Mouse (Mus musculus) embryonic stem cell, embryonic (primary cell): ENCODE measurements around the gene Taf3.

ENCODE experiments used
- CTCF ChIA-PET, 4 experiments: fragments of 300-600 bp in 2 of 4; fragments of 350-600 bp in 2 of 4; sonication (Branson Sonifier 250); formaldehyde crosslinking; loops; one replicate each; lab custom pipeline; 2022; ENCODE audit warnings: inconsistent platforms in 2 of 4; lab: Charles Lee
- POLR2A ChIA-PET, 4 experiments: fragments of 300-600 bp in 2 of 4; fragments of 350-600 bp in 2 of 4; sonication (Branson Sonifier 250); formaldehyde crosslinking; loops; one replicate each; lab custom pipeline; 2022; ENCODE audit warnings: antibody characterized with exemption in 4 of 4, inconsistent platforms in 1 of 4; lab: Charles Lee

The Taf3 gene

DNA sequence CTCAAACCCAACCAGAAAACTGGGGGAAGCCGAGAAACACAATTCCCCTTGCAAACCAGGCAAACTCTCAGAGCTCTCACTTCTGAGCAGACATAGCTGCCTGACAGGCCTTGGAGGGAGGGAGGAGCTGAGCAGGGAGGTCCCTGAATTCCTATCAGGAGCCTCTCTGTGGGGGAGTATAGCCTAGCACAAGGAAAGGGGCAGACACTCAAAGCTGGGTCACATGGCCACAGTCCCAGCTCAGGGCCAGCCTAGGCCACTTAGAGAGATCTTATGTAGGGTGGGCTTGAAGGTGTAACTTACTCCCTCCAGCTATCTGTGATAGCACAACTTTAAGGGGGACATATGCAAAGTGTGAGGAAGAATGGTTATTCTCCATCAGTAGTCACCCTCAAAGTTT, 112.4 kb downstream of the Taf3 start:
- ChIA-PET POLR2A (interaction anchor here in 3 of 4 experiments (0.8 to 3.1 kb wide), 13 partner anchors 9 to 144 kb away, joined by 3 to 11 read pairs (median 4); partner anchors contain the start of genes Atp5c1 (in 1 of the 3), Kin (in 1 of the 3) and Taf3 (in 1 of the 3)), CTCF (interaction anchor here in 1 of 4 experiments (0.9 kb wide), 1 partner anchor 57 kb away, joined by 4 read pairs; no protein-coding TSS in a partner anchor)

DNA sequence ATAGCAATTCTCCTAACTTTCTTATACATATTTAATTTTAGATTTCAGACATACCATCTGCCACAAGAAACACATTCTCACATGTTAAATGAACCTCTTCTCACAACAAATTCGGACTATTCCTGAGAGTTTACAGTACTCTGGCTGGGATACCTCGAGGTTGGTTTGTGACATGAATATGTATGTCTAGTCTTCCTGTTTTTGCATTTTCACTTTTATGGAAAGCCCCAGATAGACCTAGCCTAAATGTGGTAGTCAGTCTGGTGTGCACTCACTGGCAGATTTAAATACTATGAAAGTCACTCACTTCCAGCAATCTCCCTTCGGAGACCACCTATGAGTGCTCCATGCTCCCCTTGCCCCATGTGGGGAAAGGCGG, 121.5 kb downstream of the Taf3 start:
- CTCF ChIA-PET = interaction anchor here in 1 of 4 experiments (0.5 to 0.6 kb wide), 2 partner anchors 28 to 83 kb away, joined by 4 to 7 read pairs; no protein-coding TSS in a partner anchor
- POLR2A ChIA-PET = interaction anchor here in 1 of 4 experiments (1.0 kb wide), 1 partner anchor 11 kb away, joined by 3 read pairs; no protein-coding TSS in a partner anchor

DNA sequence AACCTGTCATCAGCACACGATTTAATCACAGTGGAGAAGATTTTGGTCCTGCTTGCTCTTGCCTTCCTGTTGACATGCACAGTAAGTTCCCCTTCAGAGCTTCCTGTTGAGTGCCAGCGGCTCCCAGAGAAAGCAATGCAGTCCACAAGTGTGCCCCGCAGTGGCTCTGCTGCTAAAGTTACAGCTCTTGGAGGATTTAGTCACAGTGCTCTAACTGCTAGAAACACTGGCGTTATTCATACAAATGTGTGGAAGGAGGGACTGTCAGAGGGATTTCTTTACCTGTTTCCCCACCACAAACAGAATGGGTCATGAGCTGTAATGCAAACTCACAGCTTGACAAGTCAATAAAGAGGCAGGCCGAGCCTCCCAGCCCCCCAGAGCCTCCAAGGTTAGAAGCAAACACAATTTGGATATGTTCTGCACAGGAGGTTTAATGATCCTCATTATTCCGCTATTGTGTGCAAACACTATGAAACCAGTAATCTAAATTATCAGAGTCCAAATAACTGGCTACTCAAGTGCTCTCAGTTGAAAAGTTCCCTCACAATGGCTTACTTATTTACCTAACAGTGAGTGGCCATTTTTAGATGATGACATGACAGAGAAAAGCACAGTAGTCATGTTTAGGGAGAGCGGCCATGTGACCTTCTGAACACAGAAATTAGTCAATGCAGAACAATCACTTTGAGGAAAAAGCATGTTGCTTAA, 122.0 kb downstream of the Taf3 start:
- ChIA-PET POLR2A (interaction anchor here in 1 of 4 experiments (0.6 to 1.0 kb wide), 2 partner anchors 10 to 121 kb away, joined by 3 to 6 read pairs; no protein-coding TSS in a partner anchor), CTCF (interaction anchor here in 1 of 4 experiments (0.5 to 0.6 kb wide), 2 partner anchors 28 to 84 kb away, joined by 4 to 7 read pairs; no protein-coding TSS in a partner anchor)

DNA sequence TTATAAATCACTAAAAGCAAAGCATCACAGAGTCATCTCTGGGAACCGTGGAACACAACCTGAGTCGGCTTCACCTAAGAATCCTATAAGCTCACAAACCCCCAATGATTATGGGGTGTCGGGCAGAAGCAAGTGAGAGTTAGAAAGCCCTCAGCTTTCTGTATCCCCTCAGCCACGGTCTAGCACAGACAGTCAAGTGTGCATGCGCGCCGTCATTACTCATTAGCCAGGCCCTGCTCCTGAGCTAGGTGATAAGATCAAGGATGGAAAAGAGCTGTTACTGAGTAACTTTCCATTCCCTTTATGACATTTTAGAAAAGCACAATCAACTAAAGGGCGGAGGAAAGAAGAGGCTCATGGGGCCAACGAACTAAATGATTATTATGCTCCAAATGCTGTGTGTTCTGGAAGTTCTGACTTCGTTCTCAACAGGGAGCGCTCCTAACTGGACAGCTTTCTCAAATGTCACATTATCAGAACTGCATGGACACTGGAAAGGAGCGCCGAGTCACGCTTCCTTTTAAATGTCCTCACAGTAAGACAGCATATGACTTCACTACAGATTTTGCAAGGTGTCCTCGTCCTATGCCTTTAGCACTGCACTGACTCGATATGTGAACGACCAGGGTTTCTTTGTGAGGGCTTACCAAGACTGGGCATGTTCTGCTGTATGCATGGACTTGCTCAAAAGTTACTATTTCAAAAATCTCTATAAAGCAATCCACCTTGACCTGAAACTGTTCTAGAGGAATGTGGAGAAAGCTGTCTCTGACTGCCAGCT, 129.5 kb downstream of the Taf3 start:
- ChIA-PET CTCF (interaction anchor here in 1 of 4 experiments (0.6 kb wide), 1 partner anchor 178 kb away, joined by 3 read pairs; no protein-coding TSS in a partner anchor), POLR2A (interaction anchor here in 2 of 4 experiments (0.6 to 1.6 kb wide), 6 partner anchors 10 to 266 kb away, joined by 3 to 6 read pairs (median 4); no protein-coding TSS in a partner anchor)

DNA sequence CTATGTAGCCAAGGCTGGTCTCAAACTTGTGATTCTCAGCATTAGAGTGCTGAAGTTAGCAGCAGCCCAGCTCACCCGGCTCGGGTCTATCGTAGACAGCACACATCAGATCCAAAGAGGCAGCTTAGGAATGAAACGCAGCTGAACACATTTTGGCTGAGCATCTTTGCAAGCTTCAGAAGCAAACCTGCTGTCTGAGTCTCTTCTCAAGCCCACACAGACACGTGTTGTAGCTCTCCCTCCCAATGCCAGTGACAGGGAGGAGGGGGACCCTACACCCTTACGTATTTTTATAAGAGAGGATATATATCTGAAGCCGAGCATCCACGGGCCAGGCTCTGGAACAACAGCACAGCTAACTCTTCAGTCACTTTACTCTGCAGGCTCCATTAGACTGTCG, 130.8 kb downstream of the Taf3 start:
- POLR2A ChIA-PET = interaction anchor here in 1 of 4 experiments (1.3 to 1.6 kb wide), 5 partner anchors 9 to 91 kb away, joined by 3 to 6 read pairs (median 4); no protein-coding TSS in a partner anchor
- CTCF ChIA-PET = no interaction called here

GRCm38 (mm10) chr2:9905995-9906394, 142.4 kb downstream of the Taf3 start:
- POLR2A ChIA-PET = interaction anchor here in 2 of 4 experiments (0.7 to 1.0 kb wide), 3 partner anchors 10 to 50 kb away, joined by 3 read pairs; no protein-coding TSS in a partner anchor
- CTCF ChIA-PET = no interaction called here

DNA sequence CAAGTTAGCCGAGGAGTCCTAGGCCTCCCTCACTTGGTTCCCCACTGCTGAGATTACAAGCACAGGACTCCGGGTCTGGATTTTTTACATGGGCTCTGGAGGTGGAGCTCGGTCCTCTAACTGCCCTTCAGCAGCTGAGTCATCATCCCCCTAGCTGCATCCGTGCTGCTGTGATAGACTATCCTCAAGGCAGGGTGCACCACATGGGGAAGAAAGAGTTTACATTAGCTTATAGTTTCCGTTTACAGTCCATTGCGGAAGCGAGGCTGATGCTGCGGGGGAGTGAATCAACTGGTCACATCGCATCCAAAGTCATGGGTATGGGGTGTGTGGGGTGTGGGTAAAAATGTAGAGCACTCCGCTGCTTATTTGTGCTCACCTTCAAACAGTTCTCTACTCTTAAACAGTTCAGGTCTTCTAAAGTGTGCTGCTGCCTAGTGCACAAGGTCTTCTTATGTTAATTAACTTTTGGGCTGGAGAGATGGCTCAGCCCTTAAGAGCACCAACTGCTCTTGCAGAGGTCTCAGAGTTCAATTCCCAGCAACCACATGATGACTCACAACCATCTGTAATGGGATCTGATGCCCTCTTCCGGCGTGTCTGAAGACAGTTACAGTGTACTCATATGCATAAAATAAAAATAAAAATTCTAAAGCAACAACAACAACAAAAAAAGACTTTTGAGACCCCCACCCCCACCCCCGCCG, 144.4 kb downstream of the Taf3 start:
- CTCF ChIA-PET = interaction anchor here in 2 of 4 experiments (0.6 to 0.7 kb wide), 2 partner anchors 33 to 431 kb away, joined by 3 read pairs; no protein-coding TSS in a partner anchor
- POLR2A ChIA-PET = interaction anchor here (0.6 to 1.7 kb wide), 7 partner anchors 14 to 264 kb away, joined by 3 to 4 read pairs (median 3); partner anchors contain the start of genes Atp5c1 (in 2 of the 4) and Kin (in 2 of the 4)

DNA sequence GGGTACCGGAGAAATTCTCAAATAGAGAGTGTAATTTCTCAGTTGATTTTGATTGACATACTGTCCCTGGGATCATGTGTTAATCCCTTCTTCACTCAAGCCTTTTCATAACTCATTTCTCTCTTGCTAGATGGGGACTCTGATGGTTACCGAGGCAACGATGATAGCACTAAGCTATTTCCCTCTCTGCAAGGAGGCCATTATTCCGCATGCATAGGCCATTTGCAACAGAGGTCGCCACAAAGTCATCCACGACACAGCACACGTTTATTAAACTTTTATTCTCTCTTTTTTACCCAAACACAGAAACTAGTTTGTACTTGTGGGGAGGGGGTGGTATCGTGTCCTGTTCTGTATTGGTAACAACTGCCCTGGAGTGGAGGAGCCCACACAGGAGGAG, 150.6 kb downstream of the Taf3 start:
- ChIA-PET POLR2A (interaction anchor here in 1 of 4 experiments (0.9 to 2.2 kb wide), 3 partner anchors 8 to 26 kb away, joined by 3 to 5 read pairs (median 3); partner anchors contain the start of gene Gata3), CTCF (no interaction called here)

GRCm38 (mm10) chr2:9896097-9896770, 152.2 kb downstream of the Taf3 start:
- CTCF ChIA-PET = interaction anchor here in 3 of 4 experiments (0.6 to 1.1 kb wide), 4 partner anchors 202 to 715 kb away, joined by 3 to 9 read pairs (median 3); no protein-coding TSS in a partner anchor
- POLR2A ChIA-PET = interaction anchor here in 3 of 4 experiments (0.6 to 2.0 kb wide), 12 partner anchors 9 to 1453 kb away, joined by 3 to 7 read pairs (median 3); no protein-coding TSS in a partner anchor

DNA sequence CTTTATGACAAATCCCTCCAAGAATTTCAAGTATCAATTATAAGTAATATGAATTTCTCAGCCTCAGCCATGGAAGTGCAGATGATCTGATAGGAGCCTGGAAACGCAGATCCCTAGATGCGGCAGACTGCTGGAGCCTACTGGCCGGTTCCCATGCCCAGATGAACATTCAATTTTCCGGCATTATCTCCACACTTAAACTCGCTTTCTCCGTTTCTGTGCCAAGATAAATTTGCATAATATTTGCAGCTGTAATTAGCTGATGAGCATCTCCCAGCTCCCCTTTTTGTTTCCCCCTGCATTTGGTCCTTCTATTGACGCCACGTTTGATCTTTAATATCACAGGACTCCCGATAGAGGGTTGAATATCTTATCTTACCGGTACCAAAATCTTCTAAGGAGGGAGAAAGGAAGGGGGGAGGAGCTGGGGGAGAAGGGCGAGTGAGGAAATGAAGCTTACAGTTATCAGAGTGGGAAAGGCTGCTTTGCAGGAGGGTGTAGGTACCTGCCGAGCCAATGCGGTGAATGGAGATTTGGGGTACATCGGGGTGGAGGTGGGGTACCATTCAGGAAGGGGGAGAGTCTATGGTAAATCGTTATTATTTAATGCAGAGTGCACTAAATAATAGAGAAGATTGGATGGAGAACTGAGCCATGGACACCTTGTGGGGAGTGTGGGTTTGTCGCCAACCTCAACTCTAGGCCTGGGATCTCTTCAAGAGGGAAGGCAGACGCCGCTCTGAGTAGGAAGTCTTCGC, 153.4 kb downstream of the Taf3 start:
- POLR2A ChIA-PET = interaction anchor here in 1 of 4 experiments (0.7 kb wide), 1 partner anchor 23 kb away, joined by 5 read pairs; no protein-coding TSS in a partner anchor
- CTCF ChIA-PET = no interaction called here

- ChIA-PET CTCF (interaction anchor here in 1 of 4 experiments (0.7 kb wide), 1 partner anchor 77 kb away, joined by 8 read pairs; no protein-coding TSS in a partner anchor), POLR2A (interaction anchor here in 2 of 4 experiments (0.6 to 1.2 kb wide), 3 partner anchors 12 to 176 kb away, joined by 4 read pairs; no protein-coding TSS in a partner anchor)
Observed at GRCm38 (mm10) chr2:9893272-9893953, 155.0 kb downstream of the Taf3 start.

DNA sequence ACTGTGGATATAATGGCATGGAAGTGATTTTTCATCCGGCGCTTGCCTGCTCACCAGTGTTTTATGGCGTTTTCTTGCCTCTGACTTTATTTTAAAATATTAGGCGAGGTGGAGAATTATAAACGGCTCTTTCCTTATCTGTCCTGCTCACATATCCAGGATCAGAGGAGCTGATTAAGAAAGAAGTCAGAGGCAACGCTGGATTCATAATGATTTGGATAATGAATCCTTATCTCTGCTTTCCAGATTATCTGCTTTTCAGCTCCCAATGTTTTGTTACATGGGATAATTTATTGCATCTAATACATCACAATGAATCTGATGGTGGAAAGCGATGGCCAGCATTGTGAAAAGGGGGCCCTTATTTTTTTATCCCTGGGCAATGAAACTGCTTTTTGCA, 155.9 kb downstream of the Taf3 start:
- CTCF ChIA-PET = no interaction called here

GRCm38 (mm10) chr2:9890906-9891305, 157.5 kb downstream of the Taf3 start:
- POLR2A ChIA-PET = interaction anchor here in 1 of 4 experiments (3.0 kb wide), 1 partner anchor 12 kb away, joined by 23 read pairs; no protein-coding TSS in a partner anchor
- CTCF ChIA-PET = no interaction called here

More for the DNA sequence above, 155.9 kb downstream of the Taf3 start:
- POLR2A ChIA-PET = interaction anchor here in 2 of 4 experiments (0.5 to 1.2 kb wide), 3 partner anchors 11 to 142 kb away, joined by 3 to 5 read pairs (median 4); no protein-coding TSS in a partner anchor

DNA sequence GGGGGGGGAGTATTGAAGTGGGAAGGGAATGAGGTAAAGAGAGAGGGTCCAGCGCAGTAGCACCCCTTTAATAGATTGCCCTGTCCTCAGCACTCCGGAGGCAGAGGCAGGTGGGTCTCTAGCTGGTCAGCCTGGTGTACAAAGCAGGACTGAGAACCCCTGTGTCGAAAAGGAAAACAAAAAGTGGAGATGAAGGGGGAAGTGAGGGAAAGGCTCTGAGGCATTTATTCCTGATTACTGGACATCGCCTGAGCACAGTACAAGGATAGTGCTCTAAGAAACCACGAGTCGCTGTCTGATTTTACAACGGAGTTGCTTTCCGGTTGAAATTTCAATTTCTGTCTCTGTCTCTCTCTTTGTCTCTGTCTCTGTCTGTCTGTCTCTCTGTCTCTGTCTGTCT, 158.1 kb downstream of the Taf3 start:
- ChIA-PET CTCF (interaction anchor here in 1 of 4 experiments (1.2 kb wide), 1 partner anchor 11 kb away, joined by 5 read pairs; no protein-coding TSS in a partner anchor), POLR2A (interaction anchor here in 2 of 4 experiments (1.0 to 3.0 kb wide), 4 partner anchors 8 to 16 kb away, joined by 5 to 23 read pairs (median 8); no protein-coding TSS in a partner anchor)

- POLR2A ChIA-PET = interaction anchor here in 2 of 4 experiments (1.0 to 3.0 kb wide), 6 partner anchors 9 to 32 kb away, joined by 4 to 23 read pairs (median 6); no protein-coding TSS in a partner anchor
- CTCF ChIA-PET = interaction anchor here in 2 of 4 experiments (0.6 to 1.3 kb wide), 3 partner anchors 10 to 121 kb away, joined by 3 to 5 read pairs (median 4); no protein-coding TSS in a partner anchor
Observed at GRCm38 (mm10) chr2:9889651-9890183, 158.7 kb downstream of the Taf3 start, which contains the start of gene Gata3. Gene Gata3 (minus strand): TSS chr2:9890034.
